Mouse (Mus musculus): ENCODE measurements at regions not wholly inside any gene's neighbourhood (a gene's known extent, or its start where the extent isn't known, plus 50 kb on each side); places are given as distances from the start of the nearest gene placed in this dataset.

- Histone ChIP-seq H3K36me3 (ENCODE audit: control insufficient read depth, insufficient read depth, low read length) (no peaks in the 10 kb centered on the region), H3K27ac (ENCODE audit: low read length) (no peak overlapping the region), H3K4me1 (ENCODE audit: control insufficient read depth, insufficient read depth, low read length) (no peaks in the 10 kb centered on the region), H3K4me3 (ENCODE audit: low read depth, low read length) (no peak overlapping the region), H3K9me3 (replicated peaks; ENCODE audit: control insufficient read depth, low read length, poor library complexity, severe bottlenecking) (no peaks in the 10 kb centered on the region), H3K9ac (ENCODE audit: low read depth, low read length) (no peak overlapping the region), H3K4me2 (ENCODE audit: low read length) (no peak overlapping the region), H3K27me3 (ENCODE audit: control insufficient read depth, insufficient read depth, low read depth, low read length) (no peaks in the 10 kb centered on the region)
- ATAC-seq = no peak
- whole genome bisulfite sequencing = 84% methylated on average over 17 of the region's 17 CpGs
Measured at GRCm38 (mm10) chr6:52085932-52086643, 72.0 kb downstream of the Hoxa1 start.

GRCm38 (mm10) chr6:52084622-52085021, 72.3 kb upstream of the Skap2 start:
- ATAC-seq = no peak
- Histone ChIP-seq H3K36me3 (ENCODE audit: control insufficient read depth, insufficient read depth, low read length) (no peaks in the 10 kb centered on the region), H3K27ac (ENCODE audit: low read length) (no peak overlapping the region), H3K4me2 (ENCODE audit: low read length) (no peak overlapping the region), H3K9ac (ENCODE audit: low read depth, low read length) (no peak overlapping the region), H3K27me3 (ENCODE audit: control insufficient read depth, insufficient read depth, low read depth, low read length) (no peaks in the 10 kb centered on the region), H3K9me3 (replicated peaks; ENCODE audit: control insufficient read depth, low read length, poor library complexity, severe bottlenecking) (no peaks in the 10 kb centered on the region), H3K4me3 (ENCODE audit: low read depth, low read length) (no peak overlapping the region), H3K4me1 (ENCODE audit: control insufficient read depth, insufficient read depth, low read length) (no peaks in the 10 kb centered on the region)
- 97% methylated on average over 2 of the region's 2 CpGs for WGBS

GRCm38 (mm10) chr6:52079501-52079900, 67.2 kb upstream of the Skap2 start:
- no peak overlapping the region for H3K4me3 ChIP-seq (ENCODE audit: low read depth, low read length)
- 14% methylated on average over 7 of the region's 7 CpGs for WGBS
- no peak overlapping the region for H3K27ac ChIP-seq (ENCODE audit: low read length)
- H3K4me1 ChIP-seq (ENCODE audit: control insufficient read depth, insufficient read depth, low read length) = no peaks in the 10 kb centered on the region; the same call in 1 of the 2 replicates
- H3K27me3 ChIP-seq (ENCODE audit: control insufficient read depth, insufficient read depth, low read depth, low read length) = no peaks in the 10 kb centered on the region
- no peaks in the 10 kb centered on the region for H3K9me3 ChIP-seq (replicated peaks; ENCODE audit: control insufficient read depth, low read length, poor library complexity, severe bottlenecking)
- no peak overlapping the region for H3K9ac ChIP-seq (ENCODE audit: low read depth, low read length)
- H3K4me2 ChIP-seq (ENCODE audit: low read length) = no peak overlapping the region
- no peak for ATAC-seq
- H3K36me3 ChIP-seq (ENCODE audit: control insufficient read depth, insufficient read depth, low read length) = no peaks in the 10 kb centered on the region

- no peak overlapping the region for H3K9ac ChIP-seq (ENCODE audit: low read depth, low read length)
- ATAC-seq = no peak
- no peaks in the 10 kb centered on the region for H3K9me3 ChIP-seq (replicated peaks; ENCODE audit: control insufficient read depth, low read length, poor library complexity, severe bottlenecking)
- H3K4me1 ChIP-seq (ENCODE audit: control insufficient read depth, insufficient read depth, low read length) = no peaks in the 10 kb centered on the region; the same call in 1 of the 2 replicates
- H3K4me2 ChIP-seq (ENCODE audit: low read length) = peak overlapping the region; percentile 22
- 19% methylated on average over 12 of the region's 12 CpGs for WGBS
- H3K27ac ChIP-seq (ENCODE audit: low read length) = no peak overlapping the region
- no peak overlapping the region for H3K4me3 ChIP-seq (ENCODE audit: low read depth, low read length)
- H3K27me3 ChIP-seq (ENCODE audit: control insufficient read depth, insufficient read depth, low read depth, low read length) = no peaks in the 10 kb centered on the region
- H3K36me3 ChIP-seq (ENCODE audit: control insufficient read depth, insufficient read depth, low read length) = no peaks in the 10 kb centered on the region
Measured at GRCm38 (mm10) chr6:52078530-52079340, 66.4 kb upstream of the Skap2 start.

- H3K27me3 ChIP-seq (ENCODE audit: control insufficient read depth, insufficient read depth, low read depth, low read length) = no peaks in the 10 kb centered on the region
- 71% methylated on average over 15 of the region's 15 CpGs for WGBS
- ATAC-seq = no peak
- no peak overlapping the region for H3K9ac ChIP-seq (ENCODE audit: low read depth, low read length)
- H3K4me2 ChIP-seq (ENCODE audit: low read length) = no peak overlapping the region
- no peaks in the 10 kb centered on the region for H3K9me3 ChIP-seq (replicated peaks; ENCODE audit: control insufficient read depth, low read length, poor library complexity, severe bottlenecking)
- H3K27ac ChIP-seq (ENCODE audit: low read length) = 0 out of 2 replicates have a peak overlapping the region, but pooled peaks have one; percentile 2
- no peaks in the 10 kb centered on the region for H3K36me3 ChIP-seq (ENCODE audit: control insufficient read depth, insufficient read depth, low read length)
- no peaks in the 10 kb centered on the region; the same call in 1 of the 2 replicates for H3K4me1 ChIP-seq (ENCODE audit: control insufficient read depth, insufficient read depth, low read length)
- H3K4me3 ChIP-seq (ENCODE audit: low read depth, low read length) = no peak overlapping the region
Measured at GRCm38 (mm10) chr6:52076179-52076932, 64.0 kb upstream of the Skap2 start.

- Histone ChIP-seq H3K36me3 (ENCODE audit: control insufficient read depth, insufficient read depth, low read length) (no peaks in the 10 kb centered on the region), H3K4me1 (ENCODE audit: control insufficient read depth, insufficient read depth, low read length) (no peaks in the 10 kb centered on the region; the same call in 1 of the 2 replicates), H3K4me3 (ENCODE audit: low read depth, low read length) (no peak overlapping the region), H3K4me2 (ENCODE audit: low read length) (no peak overlapping the region), H3K27me3 (ENCODE audit: control insufficient read depth, insufficient read depth, low read depth, low read length) (no peaks in the 10 kb centered on the region), H3K27ac (ENCODE audit: low read length) (no peak overlapping the region), H3K9ac (ENCODE audit: low read depth, low read length) (no peak overlapping the region), H3K9me3 (replicated peaks; ENCODE audit: control insufficient read depth, low read length, poor library complexity, severe bottlenecking) (no peaks in the 10 kb centered on the region)
- WGBS = 95% methylated on average over 2 of the region's 2 CpGs
- ATAC-seq = no peak
Measured at GRCm38 (mm10) chr6:52074904-52075303, 62.6 kb upstream of the Skap2 start.

- Histone ChIP-seq H3K27me3 (ENCODE audit: control insufficient read depth, insufficient read depth, low read depth, low read length) (no peaks in the 10 kb centered on the region), H3K9me3 (replicated peaks; ENCODE audit: control insufficient read depth, low read length, poor library complexity, severe bottlenecking) (no peaks in the 10 kb centered on the region), H3K36me3 (ENCODE audit: control insufficient read depth, insufficient read depth, low read length) (no peaks in the 10 kb centered on the region), H3K4me1 (ENCODE audit: control insufficient read depth, insufficient read depth, low read length) (peaks cover 3% of the 10 kb centered on the region; the same call in 1 of the 2 replicates), H3K9ac (ENCODE audit: low read depth, low read length) (no peak overlapping the region), H3K4me3 (ENCODE audit: low read depth, low read length) (no peak overlapping the region), H3K4me2 (ENCODE audit: low read length) (no peak overlapping the region), H3K27ac (ENCODE audit: low read length) (no peak overlapping the region)
- ATAC-seq = no peak
- WGBS = 77% methylated on average over 9 of the region's 9 CpGs
Measured at GRCm38 (mm10) chr6:52067151-52067550, 54.8 kb upstream of the Skap2 start.

- Histone ChIP-seq H3K9ac (ENCODE audit: low read depth, low read length) (no peak overlapping the region), H3K4me1 (ENCODE audit: control insufficient read depth, insufficient read depth, low read length) (peaks cover 3% of the 10 kb centered on the region; the same call in 1 of the 2 replicates)
- ATAC-seq = no peak
Measured at GRCm38 (mm10) chr6:52065652-52066051, 53.3 kb upstream of the Skap2 start.

More at GRCm38 (mm10) chr6:52065652-52066051, 53.3 kb upstream of the Skap2 start:
- H3K36me3 ChIP-seq (ENCODE audit: control insufficient read depth, insufficient read depth, low read length) = no peaks in the 10 kb centered on the region
- H3K9me3 ChIP-seq (replicated peaks; ENCODE audit: control insufficient read depth, low read length, poor library complexity, severe bottlenecking) = no peaks in the 10 kb centered on the region
- no peak overlapping the region for H3K27ac ChIP-seq (ENCODE audit: low read length)
- WGBS = 86% methylated on average over 10 of the region's 10 CpGs
- H3K4me3 ChIP-seq (ENCODE audit: low read depth, low read length) = no peak overlapping the region
- H3K4me2 ChIP-seq (ENCODE audit: low read length) = no peak overlapping the region
- no peaks in the 10 kb centered on the region for H3K27me3 ChIP-seq (ENCODE audit: control insufficient read depth, insufficient read depth, low read depth, low read length)
